Mouse (Mus musculus): Measurements from ENCODE around the gene Olfr750.

DNA sequence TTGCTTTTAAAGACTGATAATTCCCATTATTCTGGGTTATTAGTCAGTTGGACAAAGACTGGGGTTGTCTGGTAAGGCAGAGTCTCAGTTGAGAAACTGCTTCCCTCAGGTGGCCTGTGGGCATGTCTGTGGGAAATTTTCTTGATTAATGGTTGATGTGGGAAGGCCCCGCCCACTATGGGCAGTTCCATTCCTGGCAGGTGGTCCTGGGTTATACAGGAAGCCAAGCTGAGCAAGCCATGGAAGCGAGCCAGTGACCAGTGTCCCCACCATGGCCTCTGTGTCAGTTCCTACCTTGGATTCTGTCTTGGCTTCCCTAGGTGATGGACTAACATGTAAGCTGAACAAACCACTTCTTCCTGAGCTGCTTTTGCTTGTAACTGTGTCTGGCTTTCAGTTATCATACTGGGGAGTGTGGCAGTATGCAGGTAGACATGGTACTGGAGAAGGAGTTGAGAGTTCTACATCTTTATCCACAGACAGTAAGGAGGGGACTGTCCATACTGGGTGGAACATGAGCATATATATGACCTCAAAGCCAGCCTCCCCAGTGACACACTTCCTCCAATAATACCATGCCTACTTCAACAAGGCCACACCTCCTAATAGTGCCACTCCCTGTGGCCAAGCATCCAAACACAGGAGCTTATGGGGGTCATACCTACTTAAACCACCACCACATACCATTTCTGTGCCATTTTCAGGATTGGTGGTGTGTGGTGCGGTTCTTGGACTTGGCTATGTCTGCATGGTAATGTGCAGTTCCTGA is 46.7 kb downstream of the Olfr750 start:
- TF ChIP-seq CTCF (IDR thresholded peaks at IDR 0.05 in 2 of 3, conservative IDR thresholded peaks at IDR 0.05 in 1 of 3; ENCODE audit: control insufficient read depth in 1 of 3, insufficient read depth in 1 of 3, low read depth in 2 of 3, low read length in 3 of 3, poor library complexity in 1 of 3, severe bottlenecking in 1 of 3) (no peak), UBTF (IDR thresholded peaks at IDR 0.05; ENCODE audit: borderline replicate concordance, insufficient read depth, low read depth, low read length) (no peak), GATA1 (IDR thresholded peaks at IDR 0.05; ENCODE audit: low read depth, low read length) (no peak), EP300 (IDR thresholded peaks at IDR 0.05; ENCODE audit: low read depth in 1 of 2, low read length in 2 of 2) (no peak), TBP (IDR thresholded peaks at IDR 0.05; ENCODE audit: low read depth, low read length) (no peak), MXI1 (IDR thresholded peaks at IDR 0.05; ENCODE audit: low read depth, low read length) (no peak), TCF12 (IDR thresholded peaks at IDR 0.05; ENCODE audit: low read depth, low read length) (no peak)

All from MEL (cell line).